Mouse (Mus musculus) midbrain, embryonic 12.5 days (tissue): ENCODE results near the gene Evc. TPM values are rescaled to one million over a fixed set of nuclear protein-coding genes. Genes with fewer than 3 reads are reported as not detected.

Experiments
- ATAC-seq: fragments of 200-750 bp; cut with Nextera tagmentation; 2 replicates; pipeline ENCODE4 v1.8.0; 2017; ENCODE audit warnings: low read depth, moderate TSS enrichment, moderate library complexity; ENCODE audit not compliant: low FRiP score
- H3K27ac ChIP-seq: fragments of 300-500 bp; sonication (generic); replicated peaks from 2 replicates; pipeline ENCODE4 v1.5.1; 2016; ENCODE audit warnings: mild to moderate bottlenecking
- H3K27me3 ChIP-seq: fragments of 300-500 bp; sonication (generic); 2 replicates; pipeline ENCODE4 v1.6.1; 2016; ENCODE audit warnings: mild to moderate bottlenecking
- H3K36me3 ChIP-seq: fragments of 300-500 bp; sonication (generic); 2 replicates; pipeline ENCODE4 v1.6.1; 2016
- H3K4me1 ChIP-seq: fragments of 300-500 bp; sonication (generic); 2 replicates; pipeline ENCODE4 v1.6.1; 2016
- H3K4me2 ChIP-seq: fragments of 300-500 bp; sonication (generic); replicated peaks from 2 replicates; pipeline ENCODE4 v1.6.1; 2016; ENCODE audit warnings: mild to moderate bottlenecking, moderate library complexity
- H3K4me3 ChIP-seq: fragments of 300-500 bp; sonication (generic); 2 replicates; pipeline ENCODE4 v1.5.1; 2016; ENCODE audit warnings: mild to moderate bottlenecking
- H3K9ac ChIP-seq: fragments of 300-500 bp; sonication (generic); replicated peaks from 2 replicates; pipeline ENCODE4 v1.6.1; 2016; ENCODE audit warnings: mild to moderate bottlenecking, moderate library complexity
- H3K9me3 ChIP-seq: fragments of 300-500 bp; sonication (generic); 2 replicates; pipeline ENCODE4 v1.6.1; 2016; ENCODE audit warnings: mild to moderate bottlenecking
- WGBS: fragments of 180-500 bp; shearing (Covaris S2); methylation state at CpG from one replicate; pipeline ENCODE4 v1.1.7; 2016; 5-methylcytosine and 5-hydroxymethylcytosine counted together
- polyA plus RNA-seq: library from polyadenylated mRNA; unstranded; fragments of >200 nt; fragmentation: Nextera tagmentation; extraction: Ambion mirVana; gene quantifications from 2 replicates; pipeline ENCODE4 v1.2.1, GENCODE M21; 2016

Evc gene
- 21.1 and 21.2 TPM in 2 replicates for polyA plus RNA-seq

DNA sequence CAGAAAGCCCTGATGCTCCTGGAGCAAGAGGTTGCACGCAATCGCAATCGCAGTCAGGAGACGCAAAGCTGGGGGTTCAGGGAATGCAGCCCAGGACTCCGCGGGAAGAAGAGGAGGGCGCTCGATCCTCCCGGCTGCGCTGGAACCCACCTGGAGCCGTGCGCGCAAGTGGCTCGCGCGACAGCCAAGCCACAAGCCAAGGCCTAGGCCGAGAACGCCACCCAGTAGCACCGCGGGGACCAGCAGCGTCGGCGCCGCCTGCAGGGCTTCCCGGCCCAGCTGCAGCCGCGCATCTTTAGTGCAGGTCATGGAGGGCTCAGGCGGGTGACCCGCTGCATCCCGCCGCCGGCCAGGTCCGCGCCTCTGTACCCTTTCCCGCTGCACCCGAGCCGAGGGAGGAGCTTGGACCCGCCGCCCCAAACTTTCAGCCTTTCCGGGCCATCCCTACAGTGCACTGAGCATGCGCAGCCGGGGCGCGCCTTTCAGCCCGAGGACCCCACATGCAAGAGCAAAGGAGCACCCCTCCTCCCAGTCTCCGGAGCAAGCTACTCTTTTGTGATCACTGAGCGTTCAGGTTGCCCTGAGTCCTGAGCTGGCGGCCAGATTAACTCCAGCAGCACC lies at the start of gene Evc:
Evc (minus strand) TSS at position 410 of the 621 bp plus-strand sequence.
- under 1% methylated on average over 48 of the region's 48 CpGs for WGBS
- ATAC-seq, result peak; percentile 77
- H3K9ac ChIP-seq, result peak within 1 kb of the TSS; percentile 66

DNA sequence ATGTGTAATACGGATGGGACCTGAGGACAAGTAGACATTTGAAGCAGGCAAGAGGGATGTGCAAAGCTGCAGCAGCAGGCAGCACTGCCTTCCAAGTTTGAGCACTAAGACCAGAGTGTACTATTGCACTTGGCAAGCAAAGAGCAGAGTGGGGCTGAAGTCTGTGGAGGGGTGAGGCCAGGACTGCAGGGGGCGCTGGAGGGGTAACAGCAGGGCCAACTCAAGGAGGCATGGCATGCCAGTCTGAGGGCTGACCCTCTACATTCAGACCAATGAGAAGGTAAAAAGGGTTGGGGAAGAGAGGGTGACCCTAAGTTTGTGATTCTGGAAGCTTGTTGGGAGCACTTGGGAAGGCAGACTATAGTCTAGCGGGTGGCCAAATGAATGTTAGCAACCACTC lies 46.9 kb upstream of the Evc start:
- Histone ChIP-seq H3K4me3 (no peak overlapping the region), H3K36me3 (peaks cover 40% of the 10 kb centered on the region), H3K9ac (no peak overlapping the region), H3K27me3 (no peaks in the 10 kb centered on the region), H3K27ac (no peak overlapping the region), H3K4me1 (no peaks in the 10 kb centered on the region), H3K4me2 (no peak overlapping the region), H3K9me3 (no peaks in the 10 kb centered on the region)
- ATAC-seq, result no peak
- WGBS, result 86% methylated on average over 3 of the region's 3 CpGs

More for the DNA sequence above, at the start of gene Evc:
- no peak within 1 kb of the TSS for H3K27ac ChIP-seq
- H3K27me3 ChIP-seq, result peaks cover 10% of the 10 kb centered on the region; the same call in 1 of the 2 replicates
- H3K4me2 ChIP-seq, result peak within 1 kb of the TSS; percentile 97
- H3K4me3 ChIP-seq, result peak within 1 kb of the TSS; percentile 63
- H3K36me3 ChIP-seq, result 0 out of 2 replicates have a peak, but pooled peaks cover under 1% of the 10 kb centered on the region
- no peaks in the 10 kb centered on the region for H3K9me3 ChIP-seq
- H3K4me1 ChIP-seq, result peaks cover 44% of the 10 kb centered on the region

DNA sequence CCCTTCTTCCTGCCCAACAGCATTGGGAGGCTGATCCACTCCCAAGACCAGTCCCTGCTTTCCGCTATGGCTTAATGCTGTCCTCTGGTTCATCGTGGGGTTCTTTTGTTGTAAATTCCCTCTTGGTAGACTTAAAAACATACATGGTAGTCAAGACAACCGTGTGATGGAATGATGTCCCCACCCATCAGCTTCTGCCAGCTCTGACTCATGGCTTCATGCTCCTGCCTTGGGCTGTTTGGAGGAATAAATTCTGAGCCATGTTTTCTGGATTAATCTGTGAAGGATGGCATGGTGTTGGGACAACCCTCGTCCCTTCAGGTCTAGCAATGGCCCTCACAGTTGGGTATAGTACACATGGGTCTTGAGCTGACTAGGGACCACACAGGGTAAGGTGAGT lies 43.9 kb upstream of the Evc start:
- Histone ChIP-seq H3K9ac (no peak overlapping the region), H3K9me3 (no peaks in the 10 kb centered on the region), H3K4me1 (no peaks in the 10 kb centered on the region), H3K27me3 (no peaks in the 10 kb centered on the region), H3K27ac (no peak overlapping the region), H3K4me3 (no peak overlapping the region), H3K4me2 (no peak overlapping the region), H3K36me3 (0 out of 2 replicates have a peak, but pooled peaks cover 23% of the 10 kb centered on the region)
- no peak for ATAC-seq
- 83% methylated on average over 4 of the region's 4 CpGs for WGBS

GRCm38 (mm10) chr5:37377376-37377775 lies 40.7 kb upstream of the Evc start:
- 85% methylated on average over 7 of the region's 7 CpGs for WGBS
- Histone ChIP-seq H3K4me2 (no peak overlapping the region), H3K27ac (no peak overlapping the region), H3K27me3 (no peaks in the 10 kb centered on the region), H3K36me3 (peaks cover 20% of the 10 kb centered on the region), H3K9me3 (no peaks in the 10 kb centered on the region), H3K9ac (no peak overlapping the region), H3K4me1 (no peaks in the 10 kb centered on the region), H3K4me3 (no peak overlapping the region)
- no peak for ATAC-seq

GRCm38 (mm10) chr5:37368796-37369195 lies 32.1 kb upstream of the Evc start:
- H3K9me3 ChIP-seq, result no peaks in the 10 kb centered on the region
- no peaks in the 10 kb centered on the region for H3K27me3 ChIP-seq
- H3K27ac ChIP-seq, result no peak overlapping the region
- no peak overlapping the region for H3K4me2 ChIP-seq
- H3K4me1 ChIP-seq, result peaks cover 3% of the 10 kb centered on the region; the same call in 1 of the 2 replicates
- 92% methylated on average over 8 of the region's 8 CpGs for WGBS
- no peak overlapping the region for H3K4me3 ChIP-seq
- ATAC-seq, result no peak
- H3K9ac ChIP-seq, result no peak overlapping the region
- peaks cover 20% of the 10 kb centered on the region for H3K36me3 ChIP-seq

DNA sequence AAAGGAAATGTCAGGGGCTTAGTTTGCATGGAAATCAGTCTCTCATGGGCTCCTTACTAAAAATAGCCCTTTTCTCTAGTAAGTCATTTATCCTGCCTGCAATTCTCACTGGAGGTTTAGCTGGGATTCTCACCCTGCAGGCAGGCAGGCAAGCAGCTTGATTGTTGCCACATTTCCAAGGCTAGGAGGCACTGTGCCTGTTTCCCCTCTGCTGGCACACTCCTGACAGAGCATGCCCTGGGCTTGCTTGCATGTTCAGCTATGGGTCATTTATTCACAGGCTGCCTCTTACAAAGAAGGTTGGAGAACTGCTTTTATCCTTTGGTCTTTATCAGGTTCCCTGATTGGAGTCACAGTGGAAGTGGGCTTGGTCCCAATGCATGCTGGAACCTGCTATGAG lies 29.1 kb upstream of the Evc start:
- Histone ChIP-seq H3K4me3 (no peak overlapping the region), H3K27ac (peak overlapping the region; percentile 1; the same call in 1 of the 2 replicates)
- no peak for ATAC-seq

GRCm38 (mm10) chr5:37363284-37363683 lies 26.6 kb upstream of the Evc start:
- 92% methylated on average over 5 of the region's 5 CpGs for WGBS
- no peak overlapping the region for H3K27ac ChIP-seq
- H3K4me1 ChIP-seq, result peaks cover 3% of the 10 kb centered on the region; the same call in 1 of the 2 replicates
- H3K4me3 ChIP-seq, result no peak overlapping the region
- H3K9ac ChIP-seq, result no peak overlapping the region
- H3K4me2 ChIP-seq, result no peak overlapping the region
- ATAC-seq, result no peak
- no peaks in the 10 kb centered on the region for H3K36me3 ChIP-seq
- H3K27me3 ChIP-seq, result no peaks in the 10 kb centered on the region
- no peaks in the 10 kb centered on the region for H3K9me3 ChIP-seq

More for the DNA sequence above, 29.1 kb upstream of the Evc start:
- H3K4me2 ChIP-seq, result no peak overlapping the region
- H3K4me1 ChIP-seq, result peaks cover 3% of the 10 kb centered on the region; the same call in 1 of the 2 replicates
- H3K9me3 ChIP-seq, result no peaks in the 10 kb centered on the region
- H3K27me3 ChIP-seq, result no peaks in the 10 kb centered on the region
- no peak overlapping the region for H3K9ac ChIP-seq
- H3K36me3 ChIP-seq, result 0 out of 2 replicates have a peak, but pooled peaks cover under 1% of the 10 kb centered on the region

- Histone ChIP-seq H3K4me1 (peaks cover 3% of the 10 kb centered on the region; the same call in 1 of the 2 replicates), H3K4me2 (no peak overlapping the region), H3K36me3 (no peaks in the 10 kb centered on the region), H3K4me3 (no peak overlapping the region), H3K27ac (no peak overlapping the region), H3K9me3 (no peaks in the 10 kb centered on the region), H3K27me3 (no peaks in the 10 kb centered on the region), H3K9ac (no peak overlapping the region)
- ATAC-seq, result no peak
- WGBS, result 95% methylated on average over 4 of the region's 5 CpGs
Measured at GRCm38 (mm10) chr5:37362618-37363017, 25.9 kb upstream of the Evc start.

GRCm38 (mm10) chr5:37356027-37356426 lies 19.3 kb upstream of the Evc start:
- no peak overlapping the region for H3K4me3 ChIP-seq
- H3K4me2 ChIP-seq, result no peak overlapping the region
- no peaks in the 10 kb centered on the region for H3K27me3 ChIP-seq
- no peak for ATAC-seq
- no peak overlapping the region for H3K27ac ChIP-seq
- peaks cover 18% of the 10 kb centered on the region for H3K36me3 ChIP-seq
- no peak overlapping the region for H3K9ac ChIP-seq
- whole genome bisulfite sequencing, result 69% methylated on average over 8 of the region's 8 CpGs
- no peaks in the 10 kb centered on the region; the same call in 1 of the 2 replicates for H3K4me1 ChIP-seq
- no peaks in the 10 kb centered on the region for H3K9me3 ChIP-seq

DNA sequence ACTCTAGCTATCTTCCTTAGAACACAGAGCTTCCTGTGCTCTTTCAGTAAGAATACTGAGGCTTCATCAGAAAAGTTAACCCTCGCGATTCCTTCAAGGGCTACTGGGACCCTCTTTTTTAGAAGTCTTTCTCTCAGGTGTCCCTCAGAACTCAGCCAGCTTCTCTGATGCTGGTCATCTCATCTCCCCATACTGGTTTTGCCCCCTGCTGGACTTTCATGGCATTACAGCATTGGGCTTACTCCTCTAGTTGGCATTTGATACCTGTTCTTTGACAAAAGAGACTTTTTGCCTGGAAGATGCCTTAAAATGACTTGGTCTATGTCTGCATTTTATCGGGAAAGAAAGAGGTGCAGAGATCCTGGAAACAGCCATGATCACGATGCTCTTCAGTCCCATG lies 17.7 kb upstream of the Evc start:
- no peak for ATAC-seq
- H3K4me2 ChIP-seq, result no peak overlapping the region
- no peaks in the 10 kb centered on the region; the same call in 1 of the 2 replicates for H3K4me1 ChIP-seq
- H3K9me3 ChIP-seq, result no peaks in the 10 kb centered on the region
- 87% methylated on average over 4 of the region's 4 CpGs for WGBS
- H3K27me3 ChIP-seq, result no peaks in the 10 kb centered on the region
- no peak overlapping the region for H3K9ac ChIP-seq
- no peak overlapping the region for H3K4me3 ChIP-seq
- H3K36me3 ChIP-seq, result peaks cover 26% of the 10 kb centered on the region
- H3K27ac ChIP-seq, result no peak overlapping the region

DNA sequence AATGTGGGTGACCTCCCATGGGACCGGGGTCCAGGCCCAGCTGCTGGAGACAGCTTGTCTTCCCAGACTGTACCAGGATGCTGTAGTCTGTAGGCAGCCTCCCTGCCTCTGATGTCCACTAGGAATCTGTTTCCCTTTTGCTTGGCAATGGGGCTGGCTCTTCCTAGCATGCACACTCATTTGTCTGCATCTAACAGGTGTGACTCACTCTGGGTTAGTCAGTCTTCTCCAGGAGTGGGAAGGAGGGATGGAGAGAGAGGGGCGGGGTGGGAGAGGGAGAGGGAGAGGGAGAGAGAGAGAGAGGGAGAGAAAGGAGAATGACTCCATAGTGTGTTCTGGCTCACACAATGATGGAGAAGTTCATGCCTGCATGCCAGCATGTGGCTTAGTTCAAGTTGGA lies 15.1 kb upstream of the Evc start:
- H3K36me3 ChIP-seq, result peaks cover 34% of the 10 kb centered on the region
- no peak overlapping the region for H3K9ac ChIP-seq
- no peak overlapping the region for H3K4me3 ChIP-seq
- H3K27ac ChIP-seq, result no peak overlapping the region
- no peaks in the 10 kb centered on the region for H3K9me3 ChIP-seq
- 94% methylated on average over 2 of the region's 2 CpGs for WGBS
- H3K4me2 ChIP-seq, result no peak overlapping the region
- no peak for ATAC-seq
- no peaks in the 10 kb centered on the region; the same call in 1 of the 2 replicates for H3K4me1 ChIP-seq
- H3K27me3 ChIP-seq, result no peaks in the 10 kb centered on the region

DNA sequence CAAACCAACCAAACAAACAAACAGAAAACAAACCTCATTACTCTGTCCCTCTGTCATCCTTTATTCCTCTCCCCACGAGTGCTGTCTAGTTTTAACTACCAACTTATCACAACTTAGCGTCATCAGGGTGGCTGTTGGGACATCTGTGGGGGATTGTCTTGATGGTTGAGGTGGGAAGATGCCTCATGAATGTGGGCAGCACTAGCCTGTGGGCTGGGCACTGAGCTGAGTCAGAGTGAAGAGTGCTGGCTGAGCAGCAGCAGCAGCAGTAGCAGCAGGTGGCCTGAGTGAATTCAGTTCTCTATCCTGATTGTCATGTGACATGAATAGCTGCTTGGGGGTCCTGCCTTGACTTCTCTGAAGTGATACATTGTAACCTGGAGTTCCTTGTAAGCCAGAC lies 7.3 kb upstream of the Evc start:
- Histone ChIP-seq H3K27me3 (no peaks in the 10 kb centered on the region), H3K9me3 (no peaks in the 10 kb centered on the region), H3K9ac (no peak overlapping the region), H3K36me3 (0 out of 2 replicates have a peak, but pooled peaks cover 5% of the 10 kb centered on the region), H3K4me3 (no peak overlapping the region), H3K4me2 (no peak overlapping the region), H3K4me1 (peaks cover 9% of the 10 kb centered on the region), H3K27ac (no peak overlapping the region)
- 92% methylated on average over 2 of the region's 2 CpGs for WGBS
- ATAC-seq, result no peak
